Comparison of ENCODE assay signal across 14 mouse cellular contexts in the genomic region with DNA sequence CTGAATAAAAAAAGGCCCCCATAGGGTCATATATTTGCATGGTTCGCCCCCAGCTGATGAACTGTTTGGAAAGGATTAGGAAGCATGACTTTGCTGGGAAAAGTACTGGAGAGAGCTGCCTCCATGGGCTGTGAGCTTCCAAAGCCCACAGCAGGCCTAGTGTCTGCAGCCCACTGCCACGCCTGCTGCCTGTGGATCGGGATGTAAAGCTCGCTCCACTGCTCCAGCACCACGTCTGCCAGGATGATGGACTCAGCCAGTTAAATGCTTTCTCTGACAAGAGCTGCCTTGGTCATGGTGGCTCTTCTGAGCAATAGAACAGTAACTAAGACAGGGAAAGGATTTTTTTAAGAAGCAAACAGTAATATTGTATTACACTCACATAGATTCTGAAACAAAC.
"Had no signal": no experiment of that assay in that cellular context is flagged by ENCODE, and none has a peak within 500 bp of the region (broad histone marks: within the 10 kb centered on the region; RNA-seq: fewer than 3 reads in every experiment).

No protein-coding gene starts in this region.

- H3K4me3 ChIP-seq: layer of hippocampus, adult 2 months; liver, embryonic 13.5 days had no signal

- ATAC-seq: intestine, postnatal 0 days had no signal

- H3K27me3 ChIP-seq: liver, embryonic 13.5 days had no signal

- H3K27ac ChIP-seq: kidney, postnatal 0 days; layer of hippocampus, adult 2 months; liver, embryonic 13.5 days; macrophage had no signal

- H3K9me3 ChIP-seq: liver, embryonic 13.5 days had no signal

- DNase-seq: kidney, adult 2 months; kidney, postnatal 25 days; layer of hippocampus, adult 9-11 months; liver, embryonic 13.5 days; lung, adult 2 months; lung, postnatal 14 days; midbrain, embryonic 14.5 days; right cerebral cortex, adult 18-20 months; thymus, adult 18-20 months; thymus, postnatal 36 days had no signal

- H3K36me3 ChIP-seq: liver, embryonic 13.5 days had no signal
